Mouse (Mus musculus): Measurements from ENCODE around the gene Casp14. TPM values are rescaled to one million over a fixed set of nuclear protein-coding genes. Genes with fewer than 3 reads are reported as not detected.
"Not testable (repeated sequence)": the region's sequence is repeated elsewhere in the genome, so short reads cannot be mapped to it uniquely, and the experiment has no call there.

The Casp14 gene
- not detected for total RNA-seq (2021)

- no peak for DNase-seq
Observed at GRCm38 (mm10) chr10:78718056-78718455, at the start of gene Casp14. Gene Casp14 (minus strand): TSS chr10:78718294.

DNA sequence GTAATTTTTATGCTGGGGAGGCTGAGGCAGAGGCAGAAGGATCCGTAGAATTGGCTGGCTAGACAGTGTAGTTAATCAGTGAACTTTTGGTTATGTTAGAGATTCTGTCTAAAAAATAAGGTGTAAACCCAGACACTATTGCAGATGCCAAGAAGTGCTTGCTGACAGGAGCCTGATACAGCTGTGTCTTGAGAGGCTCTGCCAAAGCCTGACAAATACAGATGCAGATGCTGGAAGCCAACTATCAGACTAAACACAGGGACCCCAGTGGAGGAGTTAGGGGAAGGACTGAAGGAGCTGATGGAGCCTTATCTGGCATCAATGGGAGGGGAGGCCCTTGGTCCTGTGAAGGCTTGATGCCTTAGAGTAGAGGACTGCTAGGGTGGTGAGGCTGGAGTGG is 47.5 kb upstream of the Casp14 start:
- no peak for DNase-seq

DNA sequence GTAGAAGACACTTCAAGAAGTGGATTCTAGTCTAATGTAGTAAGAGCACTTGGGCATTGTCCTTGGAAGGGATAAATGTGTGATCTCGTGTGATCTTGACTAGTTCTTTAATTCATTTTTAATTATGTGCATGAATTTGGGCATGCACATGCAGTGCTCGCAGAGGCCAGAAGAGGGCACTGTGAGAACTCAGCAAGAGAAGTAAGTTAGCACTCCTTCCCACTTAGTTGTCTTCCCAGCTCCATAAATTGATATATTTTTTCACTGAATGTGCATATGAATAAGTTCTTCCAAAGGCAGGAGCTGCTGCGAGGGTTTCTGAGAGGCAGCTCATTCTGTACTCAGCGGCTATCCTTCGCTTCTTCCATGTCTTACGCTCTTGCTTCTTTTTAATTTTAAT is 37.9 kb upstream of the Casp14 start:
- DNase-seq: peak; percentile 78

DNA sequence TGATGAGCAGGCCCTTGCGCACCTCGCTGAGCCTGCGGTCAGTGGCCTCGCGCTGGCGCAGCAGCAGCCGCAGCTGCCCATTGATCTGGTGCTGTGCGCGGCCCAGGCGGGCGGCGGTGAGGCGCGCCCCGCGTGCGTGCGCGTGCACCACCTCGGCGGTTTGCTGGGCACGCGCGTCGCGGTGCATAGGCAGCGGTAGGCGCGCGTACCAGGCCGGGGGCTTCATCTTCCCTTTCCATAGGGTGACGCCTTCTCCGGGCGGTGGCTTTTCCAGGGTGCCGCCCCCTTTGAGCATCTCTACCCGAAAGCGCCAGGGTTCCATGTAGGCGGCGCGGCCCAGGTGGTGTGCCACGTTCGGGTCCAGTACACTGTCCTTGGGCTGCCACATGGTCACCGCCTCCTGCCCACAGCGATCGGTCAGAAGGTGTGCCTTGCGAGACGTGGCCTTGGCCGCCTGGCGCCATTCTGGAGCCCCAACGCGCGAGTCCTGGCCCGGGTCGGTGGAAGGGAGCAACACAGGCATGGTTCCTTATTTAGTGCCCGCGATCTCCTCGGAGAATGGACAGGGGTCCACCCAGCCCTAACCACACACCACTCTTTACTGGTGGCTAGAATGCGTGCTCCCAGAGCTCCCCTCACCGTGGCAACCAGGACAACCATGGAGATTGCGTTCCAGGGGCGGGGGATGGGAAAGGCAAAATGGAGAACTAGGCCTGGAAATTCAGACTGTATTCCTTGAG is 34.5 kb upstream of the Casp14 start, which contains the start of gene Ccdc105:
Gene Ccdc105, minus strand, starts transcription at position 614 of the 740 bp plus-strand sequence.
- peak; percentile 47 for DNase-seq

DNA sequence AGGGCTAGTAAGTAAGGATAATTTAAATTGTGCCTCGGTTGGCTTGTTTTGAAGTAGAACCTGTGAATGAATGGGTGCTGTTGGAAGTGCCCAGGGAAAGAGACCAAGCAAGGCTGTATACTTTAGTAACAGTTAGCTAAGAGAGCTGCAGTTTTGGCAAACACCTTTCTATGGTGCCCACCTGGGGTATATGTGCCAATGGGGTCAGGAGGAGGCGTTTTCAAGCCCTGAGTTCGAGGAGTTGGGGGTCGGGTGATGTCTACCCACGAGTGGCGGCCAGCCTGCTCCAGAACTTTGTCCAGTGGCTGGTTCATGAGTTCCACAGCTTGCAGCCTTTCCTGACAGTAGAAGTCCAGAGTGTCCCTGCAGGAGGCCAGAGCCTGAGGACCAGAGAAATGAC is 30.9 kb upstream of the Casp14 start:
- DNase-seq: no peak

DNA sequence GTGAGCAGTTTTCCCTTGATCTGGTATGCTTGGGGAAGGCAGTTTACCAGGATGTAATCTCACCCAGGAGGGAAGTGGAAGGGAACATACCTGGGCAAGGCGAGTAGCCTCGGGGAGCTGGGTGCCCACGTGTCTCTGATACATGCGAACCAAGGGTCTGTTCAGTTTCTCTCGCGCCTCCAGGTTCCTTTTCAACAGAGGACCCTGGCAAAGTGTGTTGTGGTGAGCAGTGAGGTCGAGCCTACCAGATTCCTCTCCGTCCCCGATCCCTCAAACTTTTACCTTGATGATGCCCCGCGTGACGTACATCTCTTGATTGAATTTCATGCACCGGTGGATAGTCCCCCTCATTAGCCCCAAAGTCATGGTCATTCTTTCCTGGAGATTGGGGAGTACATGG is 30.1 kb upstream of the Casp14 start:
- DNase-seq: no peak

DNA sequence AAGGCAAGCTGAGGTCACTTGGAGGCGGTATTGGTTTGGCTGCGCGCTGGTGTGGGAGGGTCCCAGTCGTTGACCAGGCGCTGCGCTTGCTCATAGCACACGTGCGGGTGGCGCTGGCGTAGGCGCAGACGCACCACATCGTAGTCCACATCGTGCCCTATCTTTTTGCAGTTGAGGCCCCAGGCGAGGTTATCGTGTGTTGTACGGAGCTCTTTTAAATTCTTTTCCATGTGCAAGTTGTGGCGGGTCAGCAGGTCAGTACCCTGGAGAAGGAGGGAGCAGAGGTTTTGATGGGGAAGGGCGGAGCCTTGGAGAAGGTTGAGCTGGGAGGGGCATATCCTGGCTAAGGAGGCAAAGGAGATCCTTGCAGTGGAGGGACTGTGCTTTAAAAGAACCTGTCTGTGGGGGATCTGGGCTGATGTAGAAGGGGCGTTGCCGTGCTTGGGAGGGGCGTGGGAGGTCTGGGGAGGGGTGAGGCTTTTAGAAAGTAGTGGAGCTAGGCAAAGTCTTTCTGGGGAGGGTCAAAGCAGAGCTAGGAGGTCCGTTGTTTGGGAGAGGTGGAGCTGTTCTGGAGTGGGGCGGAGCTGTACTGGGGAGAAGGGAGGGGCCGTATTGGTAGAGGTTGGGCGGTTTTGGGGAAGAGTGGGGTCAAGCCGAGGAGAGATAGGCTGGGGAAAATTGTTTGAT is 29.1 kb upstream of the Casp14 start:
- no peak for DNase-seq

GRCm38 (mm10) chr10:78745453-78746232 is 27.5 kb upstream of the Casp14 start:
- DNase-seq: no peak

- DNase-seq: no peak
Observed at GRCm38 (mm10) chr10:78743721-78744120, 25.6 kb upstream of the Casp14 start.

DNA sequence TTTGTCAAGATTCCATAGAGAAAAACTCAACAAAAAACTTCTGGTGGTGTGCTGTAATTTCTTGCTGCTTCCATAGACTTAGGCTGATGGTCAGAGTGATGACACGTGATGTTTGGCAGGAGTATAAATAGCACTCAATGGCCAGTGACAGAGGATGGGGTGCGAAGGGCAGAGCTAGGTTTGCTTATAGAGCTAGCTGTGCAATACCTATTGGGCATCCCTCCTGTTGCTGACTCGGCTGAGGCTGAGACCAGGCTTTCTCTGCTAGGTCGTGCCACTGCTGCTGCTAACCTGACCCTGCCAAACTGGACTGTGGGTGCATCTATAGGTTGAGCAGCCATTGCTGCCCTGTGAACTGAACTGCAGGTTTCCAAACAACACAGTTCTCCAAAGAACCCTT is 21.7 kb upstream of the Casp14 start:
- DNase-seq: no peak

DNA sequence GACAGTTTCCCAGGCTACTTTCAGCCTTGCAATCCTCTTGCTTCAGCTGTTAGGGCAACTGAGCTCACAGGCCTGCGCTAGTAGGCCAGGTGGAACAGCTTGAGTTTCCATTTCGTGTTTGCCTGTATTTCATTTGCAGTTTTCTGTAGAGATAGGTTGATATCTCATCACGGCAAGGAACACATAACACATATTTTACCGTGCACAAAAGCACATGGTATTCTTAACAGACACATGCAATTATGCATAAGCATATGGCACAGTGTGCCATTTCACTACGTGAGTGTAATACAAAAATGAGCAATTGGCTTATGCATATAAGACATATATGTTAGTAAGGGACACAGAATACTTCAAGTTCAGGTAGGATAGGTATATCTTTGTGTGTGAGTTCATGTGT is 9.8 kb upstream of the Casp14 start:
- DNase-seq: no peak

- DNase-seq: no peak
Observed at GRCm38 (mm10) chr10:78727035-78727434, 8.9 kb upstream of the Casp14 start.

DNA sequence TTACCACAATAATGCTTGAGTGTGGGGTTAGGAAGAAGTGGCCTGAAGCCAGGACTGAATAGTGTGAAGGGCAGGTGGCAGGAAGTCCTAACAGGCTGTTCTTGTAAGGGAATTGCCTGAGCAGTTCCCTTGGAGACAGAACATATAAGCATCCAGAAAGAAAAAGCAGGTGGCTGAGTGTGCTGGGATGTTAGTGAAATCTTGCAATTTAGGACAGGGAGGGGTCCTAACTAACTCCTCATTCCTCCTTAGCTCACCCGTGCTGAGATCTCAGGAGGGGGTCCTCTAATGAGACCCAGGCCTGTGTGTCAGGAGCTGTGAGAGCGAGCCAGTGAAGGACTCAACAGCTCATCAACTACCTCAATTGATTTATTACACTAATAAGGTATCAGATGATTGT is 5.3 kb upstream of the Casp14 start:
- DNase-seq: no peak

DNA sequence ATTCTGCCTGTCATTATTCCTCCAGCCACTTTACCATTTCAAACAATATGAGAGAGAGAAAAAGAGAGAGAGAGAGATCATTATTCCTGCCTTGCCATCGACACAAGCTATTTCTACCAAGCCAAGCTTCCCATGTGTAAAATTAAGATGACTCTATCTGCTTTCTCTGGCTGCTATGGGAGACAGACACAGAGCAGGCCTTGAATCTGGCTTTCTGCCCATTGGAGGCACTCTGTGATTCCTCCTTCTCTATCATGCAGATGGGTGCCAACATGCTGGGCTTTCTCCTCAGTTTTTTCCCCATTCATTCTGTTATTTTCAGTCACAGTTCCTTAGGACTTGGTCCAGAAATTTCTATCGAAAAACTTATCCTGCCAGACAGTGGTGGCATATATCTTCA is 4.6 kb upstream of the Casp14 start:
- no peak for DNase-seq

DNA sequence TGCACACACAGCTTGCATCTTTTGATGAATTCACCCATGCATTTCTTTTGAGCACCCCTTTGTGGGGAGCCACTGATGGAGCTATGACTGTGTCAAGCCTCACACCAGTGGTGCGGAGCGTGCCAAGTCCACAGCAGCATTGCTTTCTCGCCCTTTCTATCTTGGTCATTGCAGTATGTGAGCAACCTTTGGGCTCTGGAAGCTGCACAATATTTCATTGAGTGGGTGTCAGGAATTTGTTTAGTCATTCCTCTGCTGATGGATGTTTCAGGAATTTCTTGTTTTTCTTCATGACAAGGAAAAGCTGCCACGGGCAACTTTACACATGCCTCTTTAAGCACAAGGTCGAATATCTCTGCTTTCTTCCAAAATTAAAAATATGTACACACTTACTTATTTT is 3.9 kb upstream of the Casp14 start:
- no peak for DNase-seq

DNA sequence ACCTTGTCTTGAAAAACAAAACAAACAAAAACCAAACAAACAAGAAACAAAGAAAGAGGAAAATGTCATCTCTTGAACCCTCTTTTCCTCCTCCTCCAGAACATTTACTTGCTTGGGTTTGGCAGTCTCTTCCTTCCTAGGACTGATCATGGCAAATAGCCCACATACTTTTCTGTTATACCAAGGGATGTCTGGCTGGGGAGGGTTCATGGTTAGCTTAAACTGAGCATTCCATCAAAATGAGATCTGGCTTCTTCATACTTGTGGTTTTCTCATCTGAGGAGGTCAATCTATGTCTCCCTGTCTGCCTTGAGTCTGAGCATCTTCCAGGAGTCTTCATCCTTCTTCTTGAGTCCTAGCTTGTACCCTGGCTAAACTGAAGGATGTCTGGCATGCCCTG is 1.9 kb downstream of the Casp14 start:
- no peak for DNase-seq

DNA sequence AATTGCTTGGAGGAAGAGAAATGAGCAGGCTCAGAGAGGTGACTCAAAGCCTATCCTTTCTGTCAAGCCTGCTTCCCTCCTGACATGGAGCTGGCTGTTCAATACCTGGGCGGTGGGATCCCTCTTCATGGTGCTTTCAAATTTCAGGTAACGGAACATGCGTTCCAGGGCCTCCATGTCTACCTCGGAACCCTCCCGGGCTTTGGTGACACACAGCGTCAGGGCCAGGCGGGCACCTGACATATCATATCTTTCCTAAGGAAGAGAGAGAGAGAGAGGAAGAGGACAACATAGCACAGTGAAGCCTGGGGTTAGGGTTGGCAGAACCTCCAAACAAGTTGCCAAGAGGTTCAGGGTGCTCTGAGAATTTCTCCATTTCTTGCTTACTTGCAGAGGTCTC is 2.9 kb downstream of the Casp14 start:
- no peak for DNase-seq

DNA sequence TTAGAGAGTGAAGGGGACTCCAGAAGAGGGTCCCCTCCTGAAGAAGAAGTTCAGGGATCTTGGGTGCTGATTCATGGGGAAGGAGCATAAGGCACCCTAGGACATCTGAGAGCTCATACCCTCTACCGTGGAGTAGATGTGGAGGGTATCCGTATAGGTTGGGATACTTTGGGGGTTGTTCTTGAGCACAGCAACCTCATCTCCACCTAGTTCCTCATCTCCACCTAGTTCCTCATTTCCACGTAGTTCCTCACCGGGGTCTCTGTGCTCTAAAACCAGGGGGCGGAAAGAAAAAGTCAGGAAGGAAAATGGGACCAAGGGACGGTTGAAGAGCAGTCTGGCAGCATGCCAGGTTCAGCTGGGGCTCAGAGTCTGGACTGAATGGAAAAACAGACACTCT is 4.0 kb downstream of the Casp14 start:
- no peak for DNase-seq

GRCm38 (mm10) chr10:78710706-78711105 is 7.4 kb downstream of the Casp14 start:
- no peak for DNase-seq

DNA sequence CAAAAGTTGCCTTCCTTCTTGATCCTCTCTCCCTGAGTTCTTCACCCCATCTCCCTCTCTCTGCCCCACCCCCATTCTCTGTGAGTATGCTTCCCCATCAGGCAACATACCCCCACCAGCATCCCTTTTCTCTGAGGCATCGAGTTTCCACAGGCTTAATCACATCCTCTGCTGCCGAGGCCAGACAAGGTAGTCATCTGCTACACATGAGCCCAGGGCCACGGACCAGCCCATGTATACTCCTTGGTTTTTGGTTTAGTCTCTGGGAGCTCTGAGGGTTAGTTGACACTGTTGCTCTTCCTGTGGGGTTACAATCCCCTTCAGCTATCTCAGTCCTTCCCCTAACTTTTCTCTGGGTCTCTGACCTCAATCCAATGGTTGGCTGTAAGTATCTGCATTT is 17.2 kb downstream of the Casp14 start:
- DNase-seq: no peak

DNA sequence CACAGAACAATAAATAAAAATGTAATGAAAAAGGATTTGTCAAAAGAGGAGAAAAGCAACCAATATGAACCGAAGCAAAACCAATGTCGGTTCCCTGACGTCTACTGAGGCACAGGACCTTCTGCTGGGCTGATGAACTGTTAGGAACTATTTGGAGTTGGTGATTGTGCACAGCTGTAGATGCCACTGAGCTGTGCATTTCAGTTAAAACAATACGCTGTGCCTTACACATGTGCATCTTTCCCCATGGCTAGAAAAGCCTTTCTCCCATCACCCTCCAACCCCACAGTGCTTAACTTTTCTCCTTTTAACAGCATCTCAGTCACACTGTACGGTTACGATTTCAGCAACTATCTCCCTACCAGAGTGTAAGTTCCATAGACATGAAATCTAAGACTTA is 28.1 kb downstream of the Casp14 start:
- DNase-seq: no peak

GRCm38 (mm10) chr10:78686995-78687577 is 31.0 kb downstream of the Casp14 start:
- no peak for DNase-seq

DNA sequence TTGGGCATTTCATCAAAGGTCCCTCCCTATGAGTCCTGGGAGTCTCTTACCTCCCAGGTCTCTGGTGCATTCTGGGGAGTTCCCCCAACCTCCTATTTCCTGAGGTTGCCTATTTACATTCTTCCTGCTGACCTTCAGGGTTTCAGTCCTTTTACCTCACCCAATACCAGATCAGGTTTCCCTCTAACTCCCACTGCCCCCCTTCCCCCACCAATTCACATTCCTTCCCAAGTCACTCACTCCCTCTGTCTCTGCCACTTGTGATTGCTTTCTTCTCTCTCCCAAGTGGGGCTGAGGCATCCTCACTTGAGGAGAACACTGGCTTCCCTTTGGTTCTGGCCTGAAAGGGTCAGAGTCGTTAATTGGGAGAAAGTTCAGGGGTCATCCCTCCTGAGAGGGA is 48.0 kb downstream of the Casp14 start:
- DNase-seq: not testable (repeated sequence)

Data from heart, postnatal 4 days (tissue).